Mouse (Mus musculus) urinary bladder, postnatal 25 days (tissue): ENCODE measurements around the gene Olfr850.

Experiments used
- DNase-seq: peaks from one replicate; pipeline ENCODE4 v3.0.0; 2022; ENCODE audit warnings: low spot score

Olfr850 gene

GRCm38 (mm10) chr9:19478148-19478547 is at the start of gene Olfr850:
TSS of gene Olfr850 (minus strand) at chr9:19478248.
- DNase-seq, result no peak

GRCm38 (mm10) chr9:19492995-19493394 is 14.9 kb upstream of the Olfr850 start, which contains the start of gene Olfr851:
TSS of gene Olfr851 (plus strand) at chr9:19493295.
- no peak for DNase-seq

GRCm38 (mm10) chr9:19439966-19440365 is 38.1 kb downstream of the Olfr850 start, which contains the start of gene Olfr849:
TSS of gene Olfr849 (plus strand) at chr9:19440266.
- DNase-seq, result no peak
